Mouse (Mus musculus): Measurements from ENCODE around the gene Mslnl.

Gene Mslnl

GRCm38 (mm10) chr17:25735745-25736144 lies at the start of gene Mslnl:
Mslnl (plus strand) TSS chr17:25736042.
- DNase-seq (ENCODE audit: low read depth, low spot score) = no peak

- no peak for DNase-seq (ENCODE audit: low read depth, low spot score)
These were observed 49.5 kb upstream of the Mslnl start for GRCm38 (mm10) chr17:25686323-25686722.

GRCm38 (mm10) chr17:25688922-25689321 lies 46.9 kb upstream of the Mslnl start:
- no peak for DNase-seq (ENCODE audit: low read depth, low spot score)

- no peak for DNase-seq (ENCODE audit: low read depth, low spot score)
These were observed 39.6 kb upstream of the Mslnl start for GRCm38 (mm10) chr17:25696263-25696662.

- DNase-seq (ENCODE audit: low read depth, low spot score) = peak; percentile 83
These were observed 37.4 kb upstream of the Mslnl start for GRCm38 (mm10) chr17:25698446-25698845.

- peak; percentile 75 for DNase-seq (ENCODE audit: low read depth, low spot score)
These were observed 34.9 kb upstream of the Mslnl start for GRCm38 (mm10) chr17:25700863-25701496.

- DNase-seq (ENCODE audit: low read depth, low spot score) = no peak
These were observed 25.8 kb upstream of the Mslnl start for GRCm38 (mm10) chr17:25709994-25710393.

GRCm38 (mm10) chr17:25711136-25711535 lies 24.7 kb upstream of the Mslnl start:
- DNase-seq (ENCODE audit: low read depth, low spot score) = no peak

GRCm38 (mm10) chr17:25715627-25716026 lies 20.2 kb upstream of the Mslnl start:
- no peak for DNase-seq (ENCODE audit: low read depth, low spot score)

- DNase-seq (ENCODE audit: low read depth, low spot score) = no peak
These were observed 19.7 kb upstream of the Mslnl start for GRCm38 (mm10) chr17:25716130-25716529.

GRCm38 (mm10) chr17:25716711-25717637 lies 18.9 kb upstream of the Mslnl start, which contains the start of gene Gng13:
Gng13 (plus strand) TSS chr17:25717171.
- DNase-seq (ENCODE audit: low read depth, low spot score) = peak; percentile 53

- peak; percentile 56 for DNase-seq (ENCODE audit: low read depth, low spot score)
These were observed 18.2 kb upstream of the Mslnl start for GRCm38 (mm10) chr17:25717691-25718090.

GRCm38 (mm10) chr17:25721476-25721875 lies 14.4 kb upstream of the Mslnl start:
- no peak for DNase-seq (ENCODE audit: low read depth, low spot score)

GRCm38 (mm10) chr17:25723470-25723869 lies 12.4 kb upstream of the Mslnl start:
- DNase-seq (ENCODE audit: low read depth, low spot score) = no peak

GRCm38 (mm10) chr17:25723919-25724318 lies 11.9 kb upstream of the Mslnl start:
- DNase-seq (ENCODE audit: low read depth, low spot score) = peak; percentile 80

GRCm38 (mm10) chr17:25725264-25725663 lies 10.6 kb upstream of the Mslnl start:
- DNase-seq (ENCODE audit: low read depth, low spot score) = no peak

- peak; percentile 100 for DNase-seq (ENCODE audit: low read depth, low spot score)
These were observed 8.4 kb upstream of the Mslnl start, which contains the start of the genes Chtf18 and Rpusd1 for GRCm38 (mm10) chr17:25727265-25728008. Chtf18 (minus strand) TSS chr17:25727419. Rpusd1 (plus strand) TSS chr17:25727670.

- DNase-seq (ENCODE audit: low read depth, low spot score) = no peak
These were observed 7.9 kb upstream of the Mslnl start for GRCm38 (mm10) chr17:25728009-25728270.

GRCm38 (mm10) chr17:25732082-25732481 lies 3.8 kb upstream of the Mslnl start:
- peak; percentile 70 for DNase-seq (ENCODE audit: low read depth, low spot score)

GRCm38 (mm10) chr17:25735246-25735645 lies 596 bp upstream of the Mslnl start:
- DNase-seq (ENCODE audit: low read depth, low spot score) = no peak

GRCm38 (mm10) chr17:25738861-25739260 lies 3.0 kb downstream of the Mslnl start:
- DNase-seq (ENCODE audit: low read depth, low spot score) = no peak

- peak; percentile 67 for DNase-seq (ENCODE audit: low read depth, low spot score)
These were observed 5.6 kb downstream of the Mslnl start for GRCm38 (mm10) chr17:25741471-25741870.

Data from R1 (cell line).